Mouse (Mus musculus) embryonic fibroblast, embryonic 13.5 days (primary cell): ENCODE data around the gene Slc22a23.

ENCODE experiments used
- CTCF ChIP-seq: IDR thresholded peaks from 2 replicates; pipeline ENCODE4 v1.5.1; 2011; ENCODE audit warnings: mild to moderate bottlenecking, control low read depth, low read length, moderate library complexity, borderline replicate concordance; ENCODE audit not compliant: insufficient read depth
- POLR2A ChIP-seq: IDR thresholded peaks from 2 replicates; pipeline ENCODE4 v1.6.1; 2011; ENCODE audit warnings: low read depth, mild to moderate bottlenecking, control low read depth, low read length, moderate library complexity

GRCm38 (mm10) chr13:34343719-34344375 is 1.1 kb downstream of the Slc22a23 start:
- TF ChIP-seq CTCF (no peak), POLR2A (no peak)
